Mouse (Mus musculus) heart, postnatal 0 days (tissue): ENCODE results near the gene Aifm2. TPM values are rescaled to one million over a fixed set of nuclear protein-coding genes. Genes with fewer than 3 reads are reported as not detected.
A peak's percentile ranks its signal among the peaks of the same experiment; 100 is the strongest.

Experiments
- ATAC-seq: fragments of 200-750 bp; cut with Nextera tagmentation; 2 replicates; pipeline ENCODE4 v1.8.0; 2017; ENCODE audit warnings: low read depth, moderate number of reproducible peaks, moderate library complexity; ENCODE audit not compliant: insufficient read depth
- DNase-seq: peaks from one replicate; pipeline ENCODE4 v3.0.0-alpha.2; 2016; ENCODE audit warnings: low spot score
- H3K27ac ChIP-seq: fragments of 300-500 bp; sonication (generic); 2 replicates; pipeline ENCODE4 v1.5.1; 2014; ENCODE audit warnings: low read depth, mild to moderate bottlenecking
- H3K27me3 ChIP-seq: fragments of 300-500 bp; sonication (generic); 2 replicates; pipeline ENCODE4 v1.6.1; 2014; ENCODE audit warnings: low read length, mixed read lengths; ENCODE audit not compliant: control insufficient read depth, insufficient read depth
- H3K36me3 ChIP-seq: fragments of 300-500 bp; sonication (generic); replicated peaks from 2 replicates; pipeline ENCODE4 v1.6.1; 2014; ENCODE audit warnings: low read length, mixed read lengths; ENCODE audit not compliant: control insufficient read depth, insufficient read depth
- H3K4me1 ChIP-seq: fragments of 300-500 bp; sonication (generic); 2 replicates; pipeline ENCODE4 v1.6.1; 2014; ENCODE audit warnings: antibody characterized with exemption; ENCODE audit not compliant: control insufficient read depth, insufficient read depth
- H3K4me2 ChIP-seq: fragments of 300-500 bp; sonication (generic); 2 replicates; pipeline ENCODE4 v1.6.1; 2014; ENCODE audit warnings: low read depth, mild to moderate bottlenecking, low read length, moderate library complexity
- H3K4me3 ChIP-seq: fragments of 300-500 bp; sonication (generic); 2 replicates; pipeline ENCODE4 v1.5.1; 2014; ENCODE audit warnings: low read depth, low read length
- H3K9ac ChIP-seq: fragments of 300-500 bp; sonication (generic); replicated peaks from 2 replicates; pipeline ENCODE4 v1.6.1; 2014; ENCODE audit warnings: low read depth, low read length, mixed read lengths
- H3K9me3 ChIP-seq: fragments of 300-500 bp; sonication (generic); replicated peaks from 2 replicates; pipeline ENCODE4 v1.6.1; 2016; ENCODE audit warnings: low read length; ENCODE audit not compliant: control insufficient read depth
- CTCF ChIP-seq: IDR thresholded peaks from 2 replicates; pipeline ENCODE4 v1.5.1; 2016; ENCODE audit warnings: antibody characterized with exemption, control low read depth, low read depth
- EP300 ChIP-seq: IDR thresholded peaks from 2 replicates; pipeline ENCODE4 v1.6.1; 2016; ENCODE audit warnings: antibody characterized with exemption, low read depth
- WGBS: fragments of 180-500 bp; shearing (Covaris S2); extraction: QIAGEN DNeasy Blood & Tissue Kit; methylation state at CpG from one replicate; pipeline ENCODE4 v1.1.7; 2014; 5-methylcytosine and 5-hydroxymethylcytosine counted together
- microRNA-seq: library from miRNA; unstranded; fragments of <30 nt; microRNA quantifications from one replicate; pipeline ENCODE4, GENCODE M21; 2016
- polyA plus RNA-seq: library from polyadenylated mRNA; unstranded; fragments of >200 nt; fragmentation: Nextera tagmentation; extraction: Ambion mirVana; gene quantifications from 2 replicates; pipeline ENCODE4 v1.2.1, GENCODE M21; 2015
- total RNA-seq: library from RNA; depleted of rRNA; stranded (reverse); fragments of >200 nt; gene quantifications from 2 replicates; pipeline ENCODE4 v1.2.3, GENCODE M21; 2014; ENCODE audit warnings: low replicate concordance; rRNA removed

Aifm2 gene
- total and polyA plus RNA-seq, 2 experiments from 2014 or later, result 34.2 to 53.4 TPM

- DNase-seq (peak; percentile 41), ATAC-seq (peak; percentile 60)
- Histone ChIP-seq H3K4me2 (peak overlapping the region; percentile 95), H3K9ac (peak overlapping the region; percentile 81), H3K9me3 (no peaks in the 10 kb centered on the region), H3K27ac (peak overlapping the region; percentile 77), H3K36me3 (no peaks in the 10 kb centered on the region), H3K4me3 (peak overlapping the region; percentile 96), H3K27me3 (no peaks in the 10 kb centered on the region), H3K4me1 (no peaks in the 10 kb centered on the region)
- WGBS, result 1% methylated on average over 68 of the region's 74 CpGs
- TF ChIP-seq EP300, result no peak
- peak; percentile 65 for TF ChIP-seq CTCF
Measured at GRCm38 (mm10) chr10:61782799-61783611, 67.9 kb downstream of the Aifm2 start.

GRCm38 (mm10) chr10:61783621-61784251 is 68.7 kb downstream of the Aifm2 start, which contains the start of gene H2afy2:
Gene H2afy2 (minus strand): TSS chr10:61784147.
- ATAC-seq, result peak; percentile 79
- H3K4me2 ChIP-seq, result peak within 1 kb of the TSS; percentile 95

GRCm38 (mm10) chr10:61784414-61784813 is 69.4 kb downstream of the Aifm2 start:
- no peaks in the 10 kb centered on the region for H3K9me3 ChIP-seq
- no peak for ATAC-seq
- H3K4me1 ChIP-seq, result no peaks in the 10 kb centered on the region
- no peak overlapping the region for H3K9ac ChIP-seq
- H3K4me3 ChIP-seq, result peak overlapping the region; percentile 96
- DNase-seq, result no peak
- H3K36me3 ChIP-seq, result no peaks in the 10 kb centered on the region
- H3K4me2 ChIP-seq, result peak overlapping the region; percentile 95
- TF ChIP-seq EP300 (no peak), CTCF (no peak)
- H3K27me3 ChIP-seq, result no peaks in the 10 kb centered on the region
- WGBS, result 48% methylated on average over 10 of the region's 10 CpGs
- no peak overlapping the region for H3K27ac ChIP-seq

More at GRCm38 (mm10) chr10:61783621-61784251, 68.7 kb downstream of the Aifm2 start, which contains the start of gene H2afy2:
- peak; percentile 40 for TF ChIP-seq CTCF
- no peak for TF ChIP-seq EP300
- Histone ChIP-seq H3K27ac (peak within 1 kb of the TSS; percentile 77), H3K4me1 (no peaks in the 10 kb centered on the region), H3K27me3 (no peaks in the 10 kb centered on the region), H3K9ac (peak within 1 kb of the TSS; percentile 81), H3K36me3 (no peaks in the 10 kb centered on the region), H3K4me3 (peak within 1 kb of the TSS; percentile 96), H3K9me3 (no peaks in the 10 kb centered on the region)
- peak; percentile 73 for DNase-seq
- under 1% methylated on average over 49 of the region's 50 CpGs for WGBS

- Histone ChIP-seq H3K4me3 (no peak overlapping the region), H3K4me2 (no peak overlapping the region), H3K9me3 (no peaks in the 10 kb centered on the region), H3K4me1 (no peaks in the 10 kb centered on the region), H3K36me3 (no peaks in the 10 kb centered on the region), H3K27me3 (no peaks in the 10 kb centered on the region), H3K9ac (no peak overlapping the region), H3K27ac (no peak overlapping the region)
- no peak for TF ChIP-seq EP300
- TF ChIP-seq CTCF, result no peak
- no peak for ATAC-seq
- 67% methylated on average over 10 of the region's 10 CpGs for WGBS
- no peak for DNase-seq
Measured at GRCm38 (mm10) chr10:61787541-61788313, 72.7 kb downstream of the Aifm2 start.

- no peaks in the 10 kb centered on the region for H3K9me3 ChIP-seq
- no peak overlapping the region for H3K4me3 ChIP-seq
- H3K4me2 ChIP-seq, result no peak overlapping the region
- TF ChIP-seq EP300 (no peak), CTCF (no peak)
- no peaks in the 10 kb centered on the region for H3K27me3 ChIP-seq
- 97% methylated on average over 5 of the region's 5 CpGs for WGBS
- H3K4me1 ChIP-seq, result no peaks in the 10 kb centered on the region
- H3K36me3 ChIP-seq, result no peaks in the 10 kb centered on the region
- H3K27ac ChIP-seq, result no peak overlapping the region
- ATAC-seq, result no peak
- DNase-seq, result no peak
- no peak overlapping the region for H3K9ac ChIP-seq
Measured at GRCm38 (mm10) chr10:61788499-61788898, 73.4 kb downstream of the Aifm2 start.

Small RNA genes lying within 50 kb of the gene (microRNA-seq; reads per million reads assigned to microRNA genes)
- not detected for gene Mir5108

Other genes with a start within 250 kb of the Aifm2 start
- 13.9 and 15.2 TPM in 2 replicates for gene Lrrc20, start 239.5 kb upstream of the Aifm2 start, total RNA-seq
- gene Lrrc20, start 239.5 kb upstream of the Aifm2 start, polyA plus RNA-seq, result 12.9 and 13.9 TPM in 2 replicates
- gene Npffr1, start 119.8 kb upstream of the Aifm2 start, total RNA-seq, result not detected in 2 replicates
- gene Npffr1, start 119.8 kb upstream of the Aifm2 start, polyA plus RNA-seq, result 0.05 TPM in 1 of 2 replicates, not detected in the other
- gene Ppa1, start 66.7 kb upstream of the Aifm2 start, total RNA-seq, result 28.2 and 35.5 TPM in 2 replicates
- 53.0 and 54.8 TPM in 2 replicates for gene Ppa1, start 66.7 kb upstream of the Aifm2 start, polyA plus RNA-seq
- gene Sar1a, start 35.0 kb upstream of the Aifm2 start, total RNA-seq, result 137 and 148 TPM in 2 replicates
- gene Sar1a, start 35.0 kb upstream of the Aifm2 start, polyA plus RNA-seq, result 140 and 151 TPM in 2 replicates
- gene Tysnd1, start 19.7 kb upstream of the Aifm2 start, total RNA-seq, result 53.0 and 62.0 TPM in 2 replicates
- gene Tysnd1, start 19.7 kb upstream of the Aifm2 start, polyA plus RNA-seq, result 14.5 and 16.1 TPM in 2 replicates
- gene H2afy2, start 68.9 kb downstream of the Aifm2 start, total RNA-seq, result 10.7 and 17.0 TPM in 2 replicates
- 21.3 and 22.8 TPM in 2 replicates for gene H2afy2, start 68.9 kb downstream of the Aifm2 start, polyA plus RNA-seq